Mouse (Mus musculus) kidney, embryonic 16.5 days (tissue): Measurements from ENCODE around the gene Clstn1. TPM values are rescaled to one million over a fixed set of nuclear protein-coding genes. Genes with fewer than 3 reads are reported as not detected.

ENCODE experiments used
- ATAC-seq: fragments of 200-750 bp; cut with Nextera tagmentation; 2 replicates; pipeline ENCODE4 v1.8.0; 2017; ENCODE audit warnings: moderate TSS enrichment; ENCODE audit not compliant: low FRiP score, low TSS enrichment
- H3K27ac ChIP-seq: fragments of 300-500 bp; sonication (generic); 2 replicates; pipeline ENCODE4 v1.5.1; 2014; ENCODE audit warnings: low read length
- H3K27me3 ChIP-seq: fragments of 300-500 bp; sonication (generic); 2 replicates; pipeline ENCODE4 v1.6.1; 2014; ENCODE audit warnings: low read length, control low read depth, mixed read lengths; ENCODE audit not compliant: insufficient read depth
- H3K36me3 ChIP-seq: fragments of 300-500 bp; sonication (generic); 2 replicates; pipeline ENCODE4 v1.6.1; 2014; ENCODE audit warnings: low read length, control low read depth, mixed read lengths; ENCODE audit not compliant: insufficient read depth
- H3K4me1 ChIP-seq: fragments of 300-500 bp; sonication (generic); 2 replicates; pipeline ENCODE4 v1.6.1; 2014; ENCODE audit warnings: low read length, control low read depth, mixed read lengths; ENCODE audit not compliant: insufficient read depth
- H3K4me2 ChIP-seq: fragments of 300-500 bp; sonication (generic); replicated peaks from 2 replicates; pipeline ENCODE4 v1.6.1; 2014; ENCODE audit warnings: low read depth, low read length
- H3K4me3 ChIP-seq: fragments of 300-500 bp; sonication (generic); 2 replicates; pipeline ENCODE4 v1.5.1; 2014; ENCODE audit warnings: mild to moderate bottlenecking, low read length
- H3K9ac ChIP-seq: fragments of 300-500 bp; sonication (generic); replicated peaks from 2 replicates; pipeline ENCODE4 v1.6.1; 2014; ENCODE audit warnings: low read length
- H3K9me3 ChIP-seq: fragments of 300-500 bp; sonication (generic); 2 replicates; pipeline ENCODE4 v1.6.1; 2016; ENCODE audit warnings: low read length, control low read depth
- WGBS: fragments of 180-500 bp; shearing (Covaris S2); extraction: QIAGEN DNeasy Blood & Tissue Kit; methylation state at CpG from one replicate; pipeline ENCODE4 v1.1.7; 2014; 5-methylcytosine and 5-hydroxymethylcytosine counted together
- polyA plus RNA-seq: library from polyadenylated mRNA; unstranded; fragments of >200 nt; fragmentation: Nextera tagmentation; extraction: Ambion mirVana; gene quantifications from 2 replicates; pipeline ENCODE4 v1.2.1, GENCODE M21; 2015

The Clstn1 gene
- polyA plus RNA-seq, 1 experiment from 2014 or later, result 14.1 TPM

GRCm38 (mm10) chr4:149660598-149660997 is 74.3 kb downstream of the Clstn1 start:
- no peak overlapping the region for H3K4me3 ChIP-seq
- 88% methylated on average over 7 of the region's 7 CpGs for WGBS
- no peaks in the 10 kb centered on the region for H3K27me3 ChIP-seq
- 0 out of 2 replicates have a peak, but pooled peaks cover 5% of the 10 kb centered on the region for H3K4me1 ChIP-seq
- peaks cover 3% of the 10 kb centered on the region; the same call in 1 of the 2 replicates for H3K36me3 ChIP-seq
- H3K4me2 ChIP-seq, result no peak overlapping the region
- no peak for ATAC-seq
- no peak overlapping the region for H3K9ac ChIP-seq
- H3K27ac ChIP-seq, result no peak overlapping the region
- no peaks in the 10 kb centered on the region for H3K9me3 ChIP-seq

- 89% methylated on average over 14 of the region's 14 CpGs for WGBS
- Histone ChIP-seq H3K4me1 (0 out of 2 replicates have a peak, but pooled peaks cover 5% of the 10 kb centered on the region), H3K36me3 (no peaks in the 10 kb centered on the region), H3K27me3 (no peaks in the 10 kb centered on the region), H3K9me3 (no peaks in the 10 kb centered on the region), H3K9ac (no peak overlapping the region), H3K4me3 (no peak overlapping the region), H3K27ac (no peak overlapping the region), H3K4me2 (no peak overlapping the region)
- ATAC-seq, result no peak
These were observed 75.8 kb downstream of the Clstn1 start for GRCm38 (mm10) chr4:149661967-149662589.

- 52% methylated on average over 7 of the region's 7 CpGs for WGBS
These were observed 77.7 kb downstream of the Clstn1 start for GRCm38 (mm10) chr4:149663849-149664503.

GRCm38 (mm10) chr4:149665016-149665691 is 78.9 kb downstream of the Clstn1 start:
- Histone ChIP-seq H3K4me1 (0 out of 2 replicates have a peak, but pooled peaks cover 5% of the 10 kb centered on the region), H3K27ac (no peak overlapping the region), H3K36me3 (no peaks in the 10 kb centered on the region), H3K9me3 (no peaks in the 10 kb centered on the region), H3K4me2 (no peak overlapping the region), H3K4me3 (no peak overlapping the region), H3K9ac (no peak overlapping the region), H3K27me3 (no peaks in the 10 kb centered on the region)
- WGBS, result 78% methylated on average over 6 of the region's 6 CpGs
- ATAC-seq, result no peak

More at GRCm38 (mm10) chr4:149663849-149664503, 77.7 kb downstream of the Clstn1 start:
- H3K4me1 ChIP-seq, result 0 out of 2 replicates have a peak, but pooled peaks cover 5% of the 10 kb centered on the region
- no peak overlapping the region for H3K9ac ChIP-seq
- no peak overlapping the region for H3K4me3 ChIP-seq
- no peaks in the 10 kb centered on the region for H3K36me3 ChIP-seq
- H3K9me3 ChIP-seq, result no peaks in the 10 kb centered on the region
- H3K27me3 ChIP-seq, result no peaks in the 10 kb centered on the region
- no peak for ATAC-seq
- H3K27ac ChIP-seq, result no peak overlapping the region
- H3K4me2 ChIP-seq, result no peak overlapping the region

GRCm38 (mm10) chr4:149665692-149666090 is 79.4 kb downstream of the Clstn1 start:
- Histone ChIP-seq H3K27ac (no peak overlapping the region), H3K36me3 (no peaks in the 10 kb centered on the region), H3K4me1 (0 out of 2 replicates have a peak, but pooled peaks cover 5% of the 10 kb centered on the region), H3K4me3 (no peak overlapping the region), H3K27me3 (no peaks in the 10 kb centered on the region), H3K9me3 (no peaks in the 10 kb centered on the region), H3K9ac (no peak overlapping the region), H3K4me2 (no peak overlapping the region)
- no peak for ATAC-seq
- WGBS, result 90% methylated on average over 6 of the region's 6 CpGs

GRCm38 (mm10) chr4:149671175-149671574 is 84.9 kb downstream of the Clstn1 start:
- ATAC-seq, result no peak
- H3K27me3 ChIP-seq, result peaks cover 19% of the 10 kb centered on the region
- H3K9ac ChIP-seq, result no peak overlapping the region
- no peak overlapping the region for H3K4me2 ChIP-seq
- peaks cover 9% of the 10 kb centered on the region for H3K4me1 ChIP-seq
- H3K36me3 ChIP-seq, result no peaks in the 10 kb centered on the region
- H3K27ac ChIP-seq, result no peak overlapping the region
- no peak overlapping the region for H3K4me3 ChIP-seq
- H3K9me3 ChIP-seq, result peaks cover 3% of the 10 kb centered on the region; the same call in 1 of the 2 replicates
- 94% methylated on average over 6 of the region's 6 CpGs for WGBS

GRCm38 (mm10) chr4:149672747-149673146 is 86.5 kb downstream of the Clstn1 start:
- 96% methylated on average over 5 of the region's 5 CpGs for WGBS

GRCm38 (mm10) chr4:149674814-149675377 is 88.6 kb downstream of the Clstn1 start:
- peaks cover 19% of the 10 kb centered on the region for H3K27me3 ChIP-seq
- peaks cover 20% of the 10 kb centered on the region for H3K4me1 ChIP-seq
- no peaks in the 10 kb centered on the region for H3K36me3 ChIP-seq
- ATAC-seq, result no peak
- H3K4me3 ChIP-seq, result peak overlapping the region; percentile 57
- peak overlapping the region; percentile 85 for H3K4me2 ChIP-seq
- peak overlapping the region; percentile 52; the same call in 1 of the 2 replicates for H3K9ac ChIP-seq
- WGBS, result 13% methylated on average over 8 of the region's 8 CpGs
- no peak overlapping the region for H3K27ac ChIP-seq
- H3K9me3 ChIP-seq, result peaks cover 3% of the 10 kb centered on the region; the same call in 1 of the 2 replicates

More at GRCm38 (mm10) chr4:149672747-149673146, 86.5 kb downstream of the Clstn1 start:
- Histone ChIP-seq H3K36me3 (no peaks in the 10 kb centered on the region), H3K9me3 (peaks cover 3% of the 10 kb centered on the region; the same call in 1 of the 2 replicates), H3K27me3 (peaks cover 19% of the 10 kb centered on the region), H3K4me3 (no peak overlapping the region), H3K4me1 (peaks cover 12% of the 10 kb centered on the region), H3K4me2 (no peak overlapping the region), H3K27ac (no peak overlapping the region), H3K9ac (no peak overlapping the region)
- no peak for ATAC-seq

GRCm38 (mm10) chr4:149675378-149676261 is 89.4 kb downstream of the Clstn1 start:
- peak; percentile 92 for ATAC-seq
- Histone ChIP-seq H3K9me3 (peaks cover 3% of the 10 kb centered on the region; the same call in 1 of the 2 replicates), H3K4me2 (peak overlapping the region; percentile 85), H3K27ac (no peak overlapping the region), H3K4me3 (peak overlapping the region; percentile 57), H3K27me3 (peaks cover 19% of the 10 kb centered on the region), H3K4me1 (peaks cover 20% of the 10 kb centered on the region), H3K9ac (peak overlapping the region; percentile 52), H3K36me3 (no peaks in the 10 kb centered on the region)
- WGBS, result under 1% methylated on average over 60 of the region's 60 CpGs
